Mouse (Mus musculus) megakaryocyte, embryonic 14.5 days (primary cell): ENCODE data around the gene Dse.

Source experiments
- FLI1 ChIP-seq: IDR thresholded peaks from 2 replicates; pipeline ENCODE4 v1.6.1; 2012; ENCODE audit warnings: low read length, inconsistent platforms, mixed read lengths
- GATA1 ChIP-seq: IDR thresholded peaks from 3 replicates; pipeline ENCODE4 v1.6.1; 2012; ENCODE audit warnings: mixed read lengths, low read length, inconsistent platforms, borderline replicate concordance

DNA sequence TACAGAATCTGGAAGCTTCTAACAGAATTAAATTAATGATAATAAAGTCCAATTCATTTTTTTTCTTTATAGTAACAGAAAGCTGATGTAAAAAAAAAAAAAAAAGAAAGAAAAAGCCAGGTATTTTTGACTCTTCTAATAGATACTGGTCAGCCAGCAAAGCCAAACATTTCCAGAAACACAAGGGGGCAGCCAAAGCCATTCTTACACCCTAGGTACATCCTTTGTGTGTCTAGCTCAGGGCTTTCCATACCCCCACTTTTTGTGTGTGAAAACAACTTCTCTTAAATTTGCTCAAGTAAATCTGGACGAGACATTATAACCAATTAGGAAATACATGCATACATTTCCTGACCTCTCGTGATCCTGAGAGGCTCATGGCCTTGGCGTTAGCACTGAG lies 55.7 kb downstream of the Dse start:
- TF ChIP-seq GATA1 = no peak
- no peak for TF ChIP-seq FLI1
